Mouse (Mus musculus): ENCODE results near the gene Tsnax. TPM values are rescaled to one million over a fixed set of nuclear protein-coding genes. Genes with fewer than 3 reads are reported as not detected.

Tsnax gene
- total RNA-seq (2023), result 45.2 TPM

DNA sequence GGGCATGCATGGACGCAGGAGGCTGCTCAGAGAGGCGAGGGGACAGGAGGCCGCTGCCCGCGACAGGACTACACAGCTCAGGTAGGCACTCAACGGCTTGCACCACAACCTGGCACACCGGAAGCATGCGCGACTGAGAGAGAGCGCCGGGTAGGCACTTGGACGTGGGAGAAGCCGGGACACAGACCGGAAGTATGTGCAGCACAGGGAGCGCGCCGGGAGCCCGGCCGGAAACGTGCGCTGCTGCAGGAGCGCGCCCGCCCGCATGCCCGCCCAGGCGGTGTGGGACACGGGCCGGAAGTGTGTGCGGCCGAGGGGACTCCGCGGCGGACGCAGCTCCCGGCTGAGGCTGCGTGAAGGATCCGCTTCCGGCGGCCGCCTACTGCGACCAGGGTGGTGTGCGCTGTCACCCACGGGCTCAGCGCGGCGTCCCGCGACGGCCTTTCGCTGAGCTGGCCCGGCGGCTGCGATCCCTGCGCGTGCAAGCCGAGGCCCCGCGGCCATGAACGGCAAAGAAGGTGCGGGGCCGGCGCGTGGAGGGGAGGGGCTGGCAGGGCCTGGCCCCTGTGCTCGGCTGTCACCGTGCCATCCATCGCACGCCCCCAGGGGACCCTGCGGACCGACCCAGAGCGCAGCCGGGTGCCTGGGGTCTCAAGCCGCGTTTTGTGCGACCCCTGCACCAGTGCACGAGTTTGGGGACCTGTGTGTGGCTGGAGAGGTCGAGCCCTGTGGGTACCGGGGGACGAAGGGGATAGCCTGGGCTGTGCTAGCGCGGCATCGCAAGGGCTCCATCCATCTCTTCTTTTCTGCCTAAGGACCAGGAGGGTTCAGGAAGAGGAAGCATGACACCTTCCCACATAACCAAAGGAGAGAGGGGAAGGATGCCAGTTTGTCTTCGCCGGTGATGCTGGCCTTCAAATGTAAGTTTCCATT lies at the start of gene Tsnax:
Tsnax (plus strand) TSS at position 303 of the 933 bp plus-strand sequence.

DNA sequence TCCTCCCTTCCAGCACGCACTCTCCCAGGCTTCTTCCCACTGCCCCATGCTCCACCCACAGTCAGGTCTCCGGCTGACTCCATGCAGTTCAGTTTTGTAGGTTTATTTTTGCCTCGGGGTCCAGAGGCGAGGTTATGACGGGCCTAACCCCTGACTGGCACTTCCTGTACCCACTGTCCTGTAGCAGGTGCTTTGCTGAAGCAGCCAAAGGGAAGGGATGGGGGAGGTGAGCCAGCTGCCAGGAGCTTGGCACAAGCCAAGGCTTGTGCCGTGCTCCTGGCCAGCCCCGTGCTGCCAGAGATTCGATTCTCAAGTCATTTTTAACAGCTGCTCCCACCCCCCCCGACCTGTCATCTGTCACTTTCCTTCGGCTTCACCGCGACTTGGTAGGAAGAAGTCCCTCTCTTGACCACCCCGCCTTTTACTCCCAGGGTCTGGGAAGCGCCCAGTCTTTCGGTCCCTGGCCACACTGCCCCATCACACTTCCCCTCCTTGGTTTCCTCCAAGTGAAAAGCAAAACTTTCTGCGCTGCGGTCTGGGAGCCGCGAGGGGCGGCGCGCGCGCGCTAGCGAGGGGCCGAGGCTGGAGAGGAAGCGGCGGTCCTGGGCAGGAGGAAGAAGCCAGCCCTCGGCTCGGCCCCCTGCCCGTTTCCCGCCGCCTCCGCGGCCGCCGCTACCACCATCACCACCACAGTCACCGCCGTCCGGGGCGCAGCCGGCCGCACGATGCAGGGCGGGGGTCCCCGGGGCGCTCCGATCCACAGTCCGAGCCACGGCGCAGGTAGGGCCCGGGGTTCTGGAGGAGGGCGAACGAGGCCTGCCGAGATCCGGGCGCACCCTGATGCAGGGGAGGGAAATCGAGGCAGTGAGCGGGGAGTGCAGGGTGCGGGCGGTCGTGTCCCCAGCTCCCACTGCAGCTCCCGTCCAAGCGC lies 41.0 kb downstream of the Tsnax start, which contains the start of gene Disc1:
Disc1 (plus strand) TSS at position 691 of the 931 bp plus-strand sequence.

Other genes with a start within 250 kb of the Tsnax start
- not detected for gene Trim67, start 219.9 kb upstream of the Tsnax start, total RNA-seq (2023)
- 58.9 TPM for gene Gnpat, start 150.0 kb upstream of the Tsnax start, total RNA-seq (2023)
- gene 2810004N23Rik, start 149.9 kb upstream of the Tsnax start, total RNA-seq (2023), result 27.8 TPM
- 8.2 TPM for gene Exoc8, start 115.3 kb upstream of the Tsnax start, total RNA-seq (2023)
- 32.7 TPM for gene Sprtn, start 115.1 kb upstream of the Tsnax start, total RNA-seq (2023)
- 33.9 TPM for gene Egln1, start 63.7 kb upstream of the Tsnax start, total RNA-seq (2023)
- gene Disc1, start 41.2 kb downstream of the Tsnax start, total RNA-seq (2023), result 2.6 TPM